Mouse (Mus musculus): ENCODE results near the gene Usp20. TPM values are rescaled to one million over a fixed set of nuclear protein-coding genes. Genes with fewer than 3 reads are reported as not detected.

The Usp20 gene
- polyA plus RNA-seq, 1 experiment: 40.0 TPM

- Histone ChIP-seq H3K36me3 (ENCODE audit: control insufficient read depth, insufficient read depth, low read length) (no peaks in the 10 kb centered on the region), H3K27me3 (replicated peaks; ENCODE audit: control insufficient read depth, insufficient read depth, low read length) (no peaks in the 10 kb centered on the region), H3K4me1 (ENCODE audit: control insufficient read depth, insufficient read depth, low read length) (no peaks in the 10 kb centered on the region), H3K27ac (ENCODE audit: insufficient read depth, low read depth, low read length) (no peak overlapping the region), H3K4me3 (ENCODE audit: insufficient read depth, low read depth, low read length) (peak overlapping the region; percentile 58)
- TF ChIP-seq POLR2A (IDR thresholded peaks at IDR 0.05; ENCODE audit: low read depth, low read length) (no peak), CTCF (conservative IDR thresholded peaks at IDR 0.05; ENCODE audit: insufficient read depth, insufficient read length, low read depth, low read length) (peak; percentile 93)
- WGBS: 20% methylated on average over 16 of the region's 16 CpGs
- peak; percentile 80 for DNase-seq
Observed at GRCm38 (mm10) chr2:30942603-30943011, 39.5 kb upstream of the Usp20 start.

- 26% methylated on average over 5 of the region's 5 CpGs for WGBS
- TF ChIP-seq POLR2A (IDR thresholded peaks at IDR 0.05; ENCODE audit: low read depth, low read length) (no peak), CTCF (conservative IDR thresholded peaks at IDR 0.05; ENCODE audit: insufficient read depth, insufficient read length, low read depth, low read length) (no peak)
- Histone ChIP-seq H3K27ac (ENCODE audit: insufficient read depth, low read depth, low read length) (no peak overlapping the region), H3K27me3 (replicated peaks; ENCODE audit: control insufficient read depth, insufficient read depth, low read length) (no peaks in the 10 kb centered on the region), H3K4me1 (ENCODE audit: control insufficient read depth, insufficient read depth, low read length) (peaks cover 11% of the 10 kb centered on the region), H3K36me3 (ENCODE audit: control insufficient read depth, insufficient read depth, low read length) (no peaks in the 10 kb centered on the region), H3K4me3 (ENCODE audit: insufficient read depth, low read depth, low read length) (peak overlapping the region; percentile 2)
- DNase-seq: no peak
Observed at GRCm38 (mm10) chr2:30952457-30952823, 29.6 kb upstream of the Usp20 start.

DNA sequence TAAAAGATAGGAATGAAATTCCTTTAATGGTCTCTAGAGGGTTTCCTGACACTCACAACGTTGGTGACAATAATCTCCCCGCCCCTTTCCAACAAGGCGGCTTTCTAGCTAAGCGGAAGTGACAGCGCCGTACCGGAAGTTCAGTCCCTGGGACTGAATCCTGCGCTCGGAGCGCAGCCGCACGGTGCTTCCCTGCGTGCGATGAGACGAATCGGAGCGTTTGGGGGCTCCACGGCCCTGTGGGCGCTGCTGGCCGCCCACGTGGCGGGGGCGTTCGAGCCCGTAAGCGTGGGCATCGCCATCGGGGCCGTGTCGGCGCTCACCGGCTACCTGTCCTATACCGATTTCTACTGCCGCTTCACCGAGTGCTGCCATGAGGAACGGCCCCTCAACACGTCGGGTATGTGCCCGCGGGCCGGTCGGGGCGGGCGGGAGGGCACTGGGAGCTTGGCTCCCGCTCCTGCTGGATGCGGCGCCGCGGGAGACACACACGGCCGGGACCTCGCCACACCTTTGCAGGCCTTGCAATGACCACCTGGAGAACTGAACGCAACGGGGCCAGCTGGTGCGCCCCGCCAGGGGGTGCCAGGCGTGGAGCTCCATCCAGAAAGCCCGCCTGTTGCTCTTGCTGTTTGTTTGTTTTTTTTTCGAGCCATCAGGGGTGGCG lies 29.1 kb upstream of the Usp20 start, which contains the start of gene Tor1b:
TSS of gene Tor1b (plus strand) at position 136 of the 667 bp plus-strand sequence.
- H3K36me3 ChIP-seq (ENCODE audit: control insufficient read depth, insufficient read depth, low read length): no peaks in the 10 kb centered on the region
- peak within 1 kb of the TSS; percentile 91 for H3K4me3 ChIP-seq (ENCODE audit: insufficient read depth, low read depth, low read length)
- no peaks in the 10 kb centered on the region for H3K27me3 ChIP-seq (replicated peaks; ENCODE audit: control insufficient read depth, insufficient read depth, low read length)
- H3K4me1 ChIP-seq (ENCODE audit: control insufficient read depth, insufficient read depth, low read length): peaks cover 11% of the 10 kb centered on the region
- DNase-seq: peak; percentile 92
- under 1% methylated on average over 60 of the region's 60 CpGs for WGBS
- peak; percentile 24; the same call in 1 of the 2 replicates for TF ChIP-seq CTCF (conservative IDR thresholded peaks at IDR 0.05; ENCODE audit: insufficient read depth, insufficient read length, low read depth, low read length)
- TF ChIP-seq POLR2A (IDR thresholded peaks at IDR 0.05; ENCODE audit: low read depth, low read length): peak; percentile 96
- H3K27ac ChIP-seq (ENCODE audit: insufficient read depth, low read depth, low read length): peak within 1 kb of the TSS; percentile 75

DNA sequence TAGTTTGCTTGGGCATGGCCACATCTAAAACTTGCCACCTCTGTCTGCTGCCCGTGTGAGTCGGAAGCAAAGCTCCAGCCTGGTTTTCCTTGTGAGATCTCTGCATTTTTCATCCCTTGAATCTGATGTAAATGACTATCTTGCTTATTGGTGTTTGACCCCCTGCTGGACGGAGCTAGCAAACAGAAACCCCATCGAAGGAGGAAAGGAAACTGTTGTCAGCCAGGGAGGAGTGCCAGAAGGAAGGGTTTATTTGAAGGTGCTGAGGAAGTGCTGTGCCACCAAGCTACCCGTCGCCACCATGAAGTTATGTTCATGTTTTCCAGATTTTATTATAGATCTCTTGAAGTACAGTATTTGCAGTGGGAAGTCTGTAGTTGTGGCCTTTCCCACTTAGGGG lies 27.3 kb upstream of the Usp20 start:
- no peaks in the 10 kb centered on the region; the same call in 1 of the 2 replicates for H3K36me3 ChIP-seq (ENCODE audit: control insufficient read depth, insufficient read depth, low read length)
- no peaks in the 10 kb centered on the region for H3K27me3 ChIP-seq (replicated peaks; ENCODE audit: control insufficient read depth, insufficient read depth, low read length)
- WGBS: 60% methylated on average over 6 of the region's 6 CpGs
- no peak overlapping the region for H3K27ac ChIP-seq (ENCODE audit: insufficient read depth, low read depth, low read length)
- peaks cover 15% of the 10 kb centered on the region for H3K4me1 ChIP-seq (ENCODE audit: control insufficient read depth, insufficient read depth, low read length)
- no peak overlapping the region for H3K4me3 ChIP-seq (ENCODE audit: insufficient read depth, low read depth, low read length)
- no peak for TF ChIP-seq POLR2A (IDR thresholded peaks at IDR 0.05; ENCODE audit: low read depth, low read length)
- no peak for TF ChIP-seq CTCF (conservative IDR thresholded peaks at IDR 0.05; ENCODE audit: insufficient read depth, insufficient read length, low read depth, low read length)
- DNase-seq: no peak

- H3K27ac ChIP-seq (ENCODE audit: insufficient read depth, low read depth, low read length): no peak overlapping the region
- H3K4me1 ChIP-seq (ENCODE audit: control insufficient read depth, insufficient read depth, low read length): peaks cover 15% of the 10 kb centered on the region
- no peak overlapping the region for H3K4me3 ChIP-seq (ENCODE audit: insufficient read depth, low read depth, low read length)
- no peaks in the 10 kb centered on the region; the same call in 1 of the 2 replicates for H3K36me3 ChIP-seq (ENCODE audit: control insufficient read depth, insufficient read depth, low read length)
- TF ChIP-seq CTCF (conservative IDR thresholded peaks at IDR 0.05; ENCODE audit: insufficient read depth, insufficient read length, low read depth, low read length) (no peak), POLR2A (IDR thresholded peaks at IDR 0.05; ENCODE audit: low read depth, low read length) (no peak)
- DNase-seq: no peak
- WGBS: 70% methylated on average over 4 of the region's 4 CpGs
- H3K27me3 ChIP-seq (replicated peaks; ENCODE audit: control insufficient read depth, insufficient read depth, low read length): no peaks in the 10 kb centered on the region
Observed at GRCm38 (mm10) chr2:30957511-30957910, 24.6 kb upstream of the Usp20 start.

- no peak overlapping the region for H3K4me3 ChIP-seq (ENCODE audit: insufficient read depth, low read depth, low read length)
- H3K27me3 ChIP-seq (replicated peaks; ENCODE audit: control insufficient read depth, insufficient read depth, low read length): no peaks in the 10 kb centered on the region
- peaks cover 14% of the 10 kb centered on the region for H3K4me1 ChIP-seq (ENCODE audit: control insufficient read depth, insufficient read depth, low read length)
- peak; percentile 89 for DNase-seq
- 67% methylated on average over 14 of the region's 14 CpGs for whole genome bisulfite sequencing
- no peaks in the 10 kb centered on the region; the same call in 1 of the 2 replicates for H3K36me3 ChIP-seq (ENCODE audit: control insufficient read depth, insufficient read depth, low read length)
- H3K27ac ChIP-seq (ENCODE audit: insufficient read depth, low read depth, low read length): peak overlapping the region; percentile 62
- TF ChIP-seq CTCF (conservative IDR thresholded peaks at IDR 0.05; ENCODE audit: insufficient read depth, insufficient read length, low read depth, low read length) (no peak; the same call in 1 of the 2 replicates), POLR2A (IDR thresholded peaks at IDR 0.05; ENCODE audit: low read depth, low read length) (no peak)
Observed at GRCm38 (mm10) chr2:30958726-30959125, 23.4 kb upstream of the Usp20 start.

DNA sequence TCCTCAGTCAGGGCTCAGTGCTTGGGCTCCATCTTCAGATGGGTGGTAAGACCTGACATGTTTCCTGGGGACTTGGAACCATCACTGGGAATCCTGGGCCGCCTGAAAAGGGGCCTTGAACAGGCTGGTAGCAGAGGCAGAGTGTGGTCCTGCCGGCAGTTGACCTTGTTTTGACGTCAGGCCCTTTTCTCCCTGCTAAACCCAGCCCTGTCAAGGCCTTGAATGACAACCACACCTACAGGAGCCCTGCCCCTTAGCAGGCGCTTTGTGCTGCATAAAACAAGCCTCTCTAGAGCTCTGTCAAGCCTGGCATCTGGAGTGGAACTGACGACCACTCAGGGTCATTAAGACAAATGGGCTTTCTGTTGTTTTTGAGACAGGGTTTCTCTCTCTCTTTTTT lies 22.2 kb upstream of the Usp20 start:
- TF ChIP-seq POLR2A (IDR thresholded peaks at IDR 0.05; ENCODE audit: low read depth, low read length): no peak
- TF ChIP-seq CTCF (conservative IDR thresholded peaks at IDR 0.05; ENCODE audit: insufficient read depth, insufficient read length, low read depth, low read length): no peak
- WGBS: 49% methylated on average over 5 of the region's 5 CpGs
- DNase-seq: no peak
- H3K27ac ChIP-seq (ENCODE audit: insufficient read depth, low read depth, low read length): no peak overlapping the region
- no peaks in the 10 kb centered on the region for H3K27me3 ChIP-seq (replicated peaks; ENCODE audit: control insufficient read depth, insufficient read depth, low read length)
- no peak overlapping the region for H3K4me3 ChIP-seq (ENCODE audit: insufficient read depth, low read depth, low read length)
- H3K4me1 ChIP-seq (ENCODE audit: control insufficient read depth, insufficient read depth, low read length): peaks cover 4% of the 10 kb centered on the region; the same call in 1 of the 2 replicates
- no peaks in the 10 kb centered on the region; the same call in 1 of the 2 replicates for H3K36me3 ChIP-seq (ENCODE audit: control insufficient read depth, insufficient read depth, low read length)

Data from kidney, adult 2 months (tissue).